Comparison of ENCODE assay signal across 9 mouse cellular contexts in the genomic region with DNA sequence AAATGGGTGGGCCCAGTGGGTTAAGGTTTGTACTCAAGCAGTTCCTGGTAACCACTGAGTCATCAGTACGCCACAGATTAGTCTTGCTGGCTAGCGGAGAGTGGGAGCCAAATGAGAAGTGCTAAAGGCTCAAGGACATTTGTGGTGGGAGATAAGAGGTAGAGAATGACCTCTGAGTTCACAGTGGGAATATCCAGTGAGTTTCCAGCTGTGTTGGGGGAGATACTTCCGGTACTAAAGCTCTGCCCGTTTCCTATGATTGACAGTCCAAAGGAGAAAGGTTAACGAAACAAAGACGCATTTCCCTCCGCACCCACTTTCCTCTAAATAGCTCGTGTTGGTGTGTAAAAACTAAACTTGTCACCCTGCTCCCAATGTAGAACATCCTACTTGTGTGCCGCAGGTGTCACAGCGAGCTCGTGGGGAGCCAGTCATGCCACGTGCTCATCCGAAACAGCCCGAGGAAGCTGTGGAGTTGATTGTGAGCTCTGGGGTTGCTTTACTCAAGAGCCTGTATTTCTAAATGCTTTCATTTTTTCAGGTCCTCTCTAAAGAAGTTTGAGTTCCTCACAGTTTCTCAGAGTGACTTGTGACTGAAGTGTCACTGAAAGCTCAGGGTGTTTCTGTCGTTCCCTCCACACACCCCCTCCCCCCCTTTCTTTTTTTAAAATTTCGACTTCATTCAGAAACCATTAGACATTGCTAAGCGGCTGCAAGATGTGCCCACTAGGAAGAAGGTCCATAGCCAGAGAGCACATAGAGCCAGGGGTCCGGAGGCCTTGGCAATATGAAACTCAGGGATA. TPM values are rescaled to one million over a fixed set of nuclear protein-coding genes. Genes with fewer than 3 reads are reported as not detected.
DNase-seq lines count a peak whose midpoint lies in the region; ATAC-seq and TF ChIP-seq lines count a peak whose summit lies in the region.
"Had no signal": no experiment of that assay in that cellular context is flagged by ENCODE, and none has a peak within 500 bp of the region (broad histone marks: within the 10 kb centered on the region; RNA-seq: fewer than 3 reads in every experiment).

No protein-coding gene starts in this region.

- H3K27me3 ChIP-seq in erythroblast, embryonic 14.5 days (ENCODE audit: control insufficient read depth): no peaks in the 10 kb centered on the region
- H3K27me3 ChIP-seq in splenic B cell, adult 2 months (ENCODE audit: control insufficient read depth, insufficient read depth, low read length, poor library complexity, severe bottlenecking): no peaks in the 10 kb centered on the region
- H3K27me3 ChIP-seq: Patski had no signal

- no peak for TF ChIP-seq POLR2A in bone marrow macrophage, adult 2 months (IDR thresholded peaks at IDR 0.05; ENCODE audit: borderline replicate concordance, low read depth, low read length)

- peak overlapping the region; percentile 93 for H3K27ac ChIP-seq in bone marrow macrophage, adult 2 months (ENCODE audit: insufficient read depth, low read depth, low read length)

- H3K4me1 ChIP-seq in erythroblast, embryonic 14.5 days (ENCODE audit: control insufficient read depth): peaks cover 50% of the 10 kb centered on the region
- peaks cover 37% of the 10 kb centered on the region for H3K4me1 ChIP-seq in bone marrow macrophage, adult 2 months (ENCODE audit: control insufficient read depth, insufficient read depth, low read length)

- DNase-seq in 3T3-L1 (ENCODE audit: low read depth, low spot score): peak; percentile 53
- peak; percentile 68 for DNase-seq in splenic B cell, adult 2 months (ENCODE audit: low read depth, low spot score)
- no peak for DNase-seq in layer of hippocampus, adult 9-10 months (ENCODE audit: low spot score)
- DNase-seq in yolk sac, embryonic 10.5 days (ENCODE audit: low spot score): no peak

- H3K36me3 ChIP-seq in erythroblast, embryonic 14.5 days (ENCODE audit: control insufficient read depth): no peaks in the 10 kb centered on the region
- no peaks in the 10 kb centered on the region; the same call in 1 of the 2 replicates for H3K36me3 ChIP-seq in splenic B cell, adult 2 months (ENCODE audit: control insufficient read depth, insufficient read depth, low read length, poor library complexity, severe bottlenecking)

- H3K9me3 ChIP-seq in erythroblast, embryonic 14.5 days (ENCODE audit: control insufficient read depth, low read length): no peaks in the 10 kb centered on the region

- no peak for TF ChIP-seq CTCF in bone marrow macrophage, adult 2 months (IDR thresholded peaks at IDR 0.05; ENCODE audit: low read depth, low read length)

- peak overlapping the region; percentile 66 for H3K4me3 ChIP-seq in erythroblast, embryonic 14.5 days (replicated peaks)
- peak overlapping the region; percentile 69 for H3K4me3 ChIP-seq in bone marrow macrophage, adult 2 months (ENCODE audit: insufficient read depth, low read length)

- no peak for ATAC-seq in erythroblast, adult 5-6 weeks (replicated peaks; ENCODE audit: low FRiP score, poor library complexity, severe bottlenecking)
- peak; percentile 80 for ATAC-seq in inflammation-experienced regulatory T-cells, adult 6 months
- ATAC-seq: Patski had no signal

RNA-seq across cellular contexts. Expression of a gene that starts 5.5 kb away (rescaled TPM):
- 0.96 and 1.6 TPM in 2 replicates for polyA plus RNA-seq in erythroblast, embryonic 14.5 days (2012)
- 11.9 and 15.0 TPM in 2 replicates for total RNA-seq in erythroblast, adult 5-6 weeks (2015; ENCODE audit: low replicate concordance)
- 26.1 and 29.8 TPM in 2 replicates for total RNA-seq in erythroblast, adult 5-6 weeks (2017; ENCODE audit: low replicate concordance)
- 124 and 140 TPM in 2 replicates for polyA plus RNA-seq in bone marrow macrophage, adult 2 months (2012; ENCODE audit: insufficient read depth, insufficient read length, missing spikeins)
- polyA plus RNA-seq in inflammation-experienced regulatory T-cells, adult 6 months (2017; shearing (Covaris generic)): 100 to 1,000 TPM; 106 to 181 (median 125) TPM

RNA-seq across cellular contexts. Expression of a gene that starts 45.0 kb away (rescaled TPM):
- polyA plus RNA-seq in erythroblast, embryonic 14.5 days (2012): 0.02 TPM in 1 of 2 replicates, not detected in the other
- not detected in 2 replicates for total RNA-seq in erythroblast, adult 5-6 weeks (2015; ENCODE audit: low replicate concordance)
- total RNA-seq in erythroblast, adult 5-6 weeks (2017; ENCODE audit: low replicate concordance): not detected in 2 replicates
- polyA plus RNA-seq in bone marrow macrophage, adult 2 months (2012; ENCODE audit: insufficient read depth, insufficient read length, missing spikeins): 1.1 and 1.7 TPM in 2 replicates
- polyA plus RNA-seq in inflammation-experienced regulatory T-cells, adult 6 months (2017; shearing (Covaris generic)): 10 to 100 TPM; 13.7 to 17.8 (median 14.5) TPM

Comparison
In these comparisons a context has a peak if more than half of its experiments do, and no peak if none do; other contexts are left out.
1. DNase-seq: peak in 3T3-L1 (single experiment) and splenic B cell, adult 2 months (single experiment); none in layer of hippocampus, adult 9-10 months (single experiment) and yolk sac, embryonic 10.5 days (single experiment).
2. RNA of a gene that starts 5.5 kb away (polyA plus RNA-seq): 106 to 181 TPM in inflammation-experienced regulatory T-cells, adult 6 months and 124 to 140 TPM in bone marrow macrophage, adult 2 months; 0.96 to 1.6 TPM in erythroblast, embryonic 14.5 days; every median in the first group is over 10 times any median in the second.